Mouse (Mus musculus) spleen, adult 2 months (tissue): ENCODE measurements at regions not wholly inside any gene's neighbourhood (a gene's known extent, or its start where the extent isn't known, plus 50 kb on each side); places are given as distances from the start of the nearest gene placed in this dataset.

Experiments
- DNase-seq, 2 experiments: peaks; one replicate each; pipeline versions ENCODE4 v3.0.0 to v3.0.0-alpha.2; 2012 to 2021; ENCODE audit warnings: low spot score in 2 of 2, low read depth in 1 of 2
- H3K27ac ChIP-seq: fragments of 200-500 bp; 2 replicates; pipeline ENCODE4 v1.5.1; 2012; ENCODE audit warnings: low read length, inconsistent platforms; ENCODE audit not compliant: insufficient read depth
- H3K27me3 ChIP-seq: fragments of 200-500 bp; 2 replicates; pipeline ENCODE4 v1.6.1; 2012; ENCODE audit warnings: mild to moderate bottlenecking, moderate library complexity, low read length, inconsistent platforms; ENCODE audit not compliant: control insufficient read depth, insufficient read depth
- H3K36me3 ChIP-seq: fragments of 200-500 bp; 2 replicates; pipeline ENCODE4 v1.6.1; 2012; ENCODE audit warnings: mild to moderate bottlenecking, low read length, inconsistent platforms; ENCODE audit not compliant: control insufficient read depth, insufficient read depth
- H3K4me1 ChIP-seq: fragments of 200-500 bp; 2 replicates; pipeline ENCODE4 v1.6.1; 2011; ENCODE audit warnings: inconsistent platforms; ENCODE audit not compliant: control insufficient read depth, insufficient read depth, insufficient read length
- H3K4me3 ChIP-seq: fragments of 200-500 bp; 2 replicates; pipeline ENCODE4 v1.5.1; 2011; ENCODE audit warnings: mild to moderate bottlenecking, inconsistent platforms; ENCODE audit not compliant: insufficient read depth, insufficient read length; ENCODE audit errors: extremely low read depth
- CTCF ChIP-seq: fragments of 200-500 bp; IDR thresholded peaks from 2 replicates; pipeline ENCODE4 v1.5.1; 2011; ENCODE audit warnings: mild to moderate bottlenecking, inconsistent platforms; ENCODE audit not compliant: insufficient read depth, insufficient read length, insufficient replicate concordance; ENCODE audit errors: extremely low read depth
- POLR2A ChIP-seq: fragments of 200-500 bp; IDR thresholded peaks from 2 replicates; pipeline ENCODE4 v1.6.1; 2011; ENCODE audit warnings: low read depth, low read length, inconsistent platforms
- WGBS: fragments of 180-500 bp; shearing (Covaris S2); methylation state at CpG from one replicate; pipeline ENCODE4 v1.1.7; 2018; 5-methylcytosine and 5-hydroxymethylcytosine counted together

DNA sequence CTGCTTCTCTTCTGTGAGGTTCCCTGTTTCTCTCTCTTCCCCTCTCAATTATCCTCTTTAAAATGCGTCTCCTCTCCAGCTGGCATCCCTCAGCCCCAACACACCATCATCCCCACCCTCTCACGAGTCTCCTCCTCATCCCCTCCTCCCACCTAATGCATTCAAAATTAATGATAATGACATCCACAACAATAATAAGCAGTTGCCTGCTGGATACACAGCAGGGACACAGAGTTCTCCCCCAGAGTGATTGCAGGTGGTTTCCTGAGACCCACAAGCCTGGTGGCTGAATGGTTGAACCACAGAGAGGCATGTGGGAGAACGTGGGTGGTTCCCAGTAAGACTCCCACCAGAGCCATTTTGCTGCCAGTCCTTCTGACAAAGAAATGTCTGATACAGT lies 106.9 kb upstream of the Plcz1 start:
- DNase-seq, result no peak
- no peaks in the 10 kb centered on the region for H3K4me1 ChIP-seq
- WGBS, result 53% methylated on average over 3 of the region's 3 CpGs
- no peaks in the 10 kb centered on the region for H3K36me3 ChIP-seq
- no peak overlapping the region for H3K4me3 ChIP-seq
- TF ChIP-seq POLR2A (no peak), CTCF (no peak)
- no peaks in the 10 kb centered on the region for H3K27me3 ChIP-seq
- H3K27ac ChIP-seq, result no peak overlapping the region

DNA sequence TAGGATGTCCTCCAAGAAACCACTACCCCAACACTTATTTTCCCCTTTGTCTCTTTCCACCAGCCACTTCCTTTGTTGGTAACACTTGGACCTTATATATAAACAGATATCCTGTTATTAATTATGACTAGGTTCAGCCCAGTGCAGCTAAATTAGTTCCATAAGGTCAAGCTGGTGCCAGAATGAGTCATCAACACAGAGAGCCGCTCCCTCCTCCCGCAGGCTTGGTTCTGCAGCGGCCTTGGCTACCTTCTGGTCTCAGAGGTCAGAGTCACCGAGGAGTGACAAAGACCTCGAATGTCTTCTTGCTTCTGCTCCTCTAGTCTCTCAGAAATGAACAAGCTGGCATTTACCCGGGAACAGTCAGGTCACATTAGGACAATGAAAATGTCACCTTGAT lies 106.5 kb upstream of the Plcz1 start:
- Histone ChIP-seq H3K4me1 (no peaks in the 10 kb centered on the region), H3K4me3 (no peak overlapping the region), H3K27me3 (no peaks in the 10 kb centered on the region), H3K27ac (no peak overlapping the region), H3K36me3 (no peaks in the 10 kb centered on the region)
- TF ChIP-seq CTCF (no peak), POLR2A (no peak)
- no peak for DNase-seq
- WGBS, result 70% methylated on average over 6 of the region's 6 CpGs

DNA sequence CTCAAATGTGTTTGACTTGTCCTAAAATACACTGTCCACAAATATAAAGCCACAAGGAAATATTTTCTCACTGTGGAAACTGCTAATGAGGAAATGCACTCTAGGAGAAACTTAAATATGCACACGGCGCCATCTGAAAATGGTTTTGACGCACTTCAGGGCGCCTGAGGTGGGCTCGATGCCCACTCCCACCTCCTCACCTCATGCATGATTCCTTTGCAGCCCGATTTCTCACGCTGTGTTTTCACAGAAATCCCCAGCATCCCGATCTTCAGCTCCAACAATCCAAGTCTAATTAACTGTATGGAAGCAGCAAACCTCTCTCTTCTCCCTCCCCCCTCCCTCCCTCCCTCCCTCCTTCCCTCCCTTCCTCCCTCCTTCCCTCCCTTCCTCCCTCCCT lies 92.5 kb upstream of the Plcz1 start:
- no peaks in the 10 kb centered on the region for H3K27me3 ChIP-seq
- WGBS, result 84% methylated on average over 8 of the region's 8 CpGs
- no peaks in the 10 kb centered on the region for H3K4me1 ChIP-seq
- no peak overlapping the region for H3K27ac ChIP-seq
- no peak overlapping the region for H3K4me3 ChIP-seq
- TF ChIP-seq POLR2A (no peak), CTCF (no peak)
- no peak for DNase-seq
- H3K36me3 ChIP-seq, result no peaks in the 10 kb centered on the region

DNA sequence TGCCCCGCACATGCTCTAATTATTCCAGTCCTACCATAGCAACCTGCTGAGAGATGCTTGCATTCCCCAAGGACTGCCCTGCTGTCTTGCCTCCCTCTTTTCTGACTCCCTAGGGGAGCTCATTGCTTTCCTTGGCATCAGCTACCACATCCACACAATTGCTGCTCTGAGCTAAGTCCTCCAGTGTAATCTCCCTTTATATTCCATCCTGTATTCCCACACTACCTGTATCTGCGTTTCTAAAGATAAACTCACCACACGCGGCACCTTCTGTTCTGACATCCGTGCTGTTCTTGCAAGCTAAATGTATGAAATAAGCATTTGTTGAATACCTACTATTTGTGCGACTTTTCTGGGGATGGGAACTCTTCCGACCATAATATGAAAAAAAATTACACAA lies 85.4 kb upstream of the Plcz1 start:
- TF ChIP-seq CTCF (no peak), POLR2A (no peak)
- DNase-seq, result no peak
- H3K4me3 ChIP-seq, result no peak overlapping the region
- WGBS, result 89% methylated on average over 7 of the region's 7 CpGs
- no peaks in the 10 kb centered on the region for H3K36me3 ChIP-seq
- H3K27me3 ChIP-seq, result no peaks in the 10 kb centered on the region
- H3K27ac ChIP-seq, result no peak overlapping the region
- H3K4me1 ChIP-seq, result no peaks in the 10 kb centered on the region

DNA sequence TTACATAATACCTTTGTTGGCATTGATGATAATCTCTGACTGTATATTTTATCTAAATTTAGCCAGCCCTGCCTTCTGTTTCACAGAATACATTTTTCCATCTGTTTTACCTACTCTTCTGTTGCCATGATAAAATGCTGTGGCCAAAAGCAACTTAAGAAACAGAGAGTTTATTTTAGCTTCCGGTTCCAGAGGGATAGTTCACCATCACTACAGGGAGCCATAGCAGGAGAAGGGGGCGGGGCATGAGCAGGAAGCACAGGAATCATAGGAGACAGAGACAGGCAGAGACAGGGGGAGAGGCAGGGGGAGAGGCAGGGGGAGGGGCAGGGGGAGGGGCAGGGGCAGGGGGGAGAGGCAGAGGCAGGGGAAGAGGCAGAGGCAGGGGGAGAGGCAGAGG lies 72.8 kb upstream of the Plcz1 start:
- 72% methylated on average over 2 of the region's 2 CpGs for WGBS

DNA sequence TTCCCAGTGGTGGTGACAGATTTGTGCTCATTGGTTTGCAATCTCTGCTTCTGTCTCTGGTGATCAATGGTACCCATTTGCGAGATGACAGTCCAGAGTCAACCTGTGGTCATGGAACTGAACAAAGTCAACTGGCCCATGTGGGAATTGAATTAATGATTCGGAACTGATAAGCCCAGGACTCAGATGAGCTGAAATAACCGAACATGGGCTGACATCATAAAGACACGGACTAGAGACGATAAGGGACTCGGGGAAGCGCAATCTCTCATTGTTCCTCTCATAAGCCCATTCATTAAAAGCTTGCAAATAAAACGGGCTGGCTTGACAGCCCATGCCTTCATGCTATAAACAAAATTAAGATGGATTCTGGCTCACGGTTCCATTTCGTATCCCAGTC lies 70.8 kb upstream of the Plcz1 start:
- no peak for DNase-seq
- Histone ChIP-seq H3K27me3 (no peaks in the 10 kb centered on the region), H3K36me3 (no peaks in the 10 kb centered on the region), H3K4me3 (no peak overlapping the region), H3K4me1 (no peaks in the 10 kb centered on the region), H3K27ac (no peak overlapping the region)
- 90% methylated on average over 10 of the region's 10 CpGs for WGBS
- TF ChIP-seq CTCF (no peak), POLR2A (no peak)

More for the DNA sequence above, 72.8 kb upstream of the Plcz1 start:
- no peak for TF ChIP-seq CTCF
- TF ChIP-seq POLR2A, result no peak
- DNase-seq, result no peak
- Histone ChIP-seq H3K27ac (no peak overlapping the region), H3K27me3 (no peaks in the 10 kb centered on the region), H3K4me3 (no peak overlapping the region), H3K36me3 (no peaks in the 10 kb centered on the region), H3K4me1 (no peaks in the 10 kb centered on the region)

DNA sequence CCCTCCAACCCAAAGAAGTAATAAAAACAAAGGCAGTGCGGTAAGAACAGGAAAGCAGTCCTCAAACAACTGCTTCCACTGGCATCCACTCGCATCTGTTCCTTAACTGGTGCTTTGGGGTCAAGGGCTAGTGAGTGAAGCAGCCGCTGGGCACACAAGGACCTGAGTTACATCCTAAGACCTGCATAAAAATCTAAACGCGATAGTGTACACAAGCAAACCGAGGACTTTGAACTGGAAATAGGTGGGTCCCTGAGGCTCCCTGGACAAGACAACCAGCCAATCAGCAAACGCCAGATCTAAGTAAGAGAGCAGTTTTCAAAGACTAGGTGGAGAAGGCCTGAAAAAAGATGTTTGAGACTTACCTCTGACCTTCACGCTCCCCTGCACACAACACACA lies 66.8 kb upstream of the Plcz1 start:
- TF ChIP-seq CTCF (no peak), POLR2A (no peak)
- Histone ChIP-seq H3K4me1 (no peaks in the 10 kb centered on the region), H3K36me3 (no peaks in the 10 kb centered on the region), H3K27ac (no peak overlapping the region), H3K27me3 (no peaks in the 10 kb centered on the region), H3K4me3 (no peak overlapping the region)
- DNase-seq, result no peak
- WGBS, result 58% methylated on average over 8 of the region's 8 CpGs

DNA sequence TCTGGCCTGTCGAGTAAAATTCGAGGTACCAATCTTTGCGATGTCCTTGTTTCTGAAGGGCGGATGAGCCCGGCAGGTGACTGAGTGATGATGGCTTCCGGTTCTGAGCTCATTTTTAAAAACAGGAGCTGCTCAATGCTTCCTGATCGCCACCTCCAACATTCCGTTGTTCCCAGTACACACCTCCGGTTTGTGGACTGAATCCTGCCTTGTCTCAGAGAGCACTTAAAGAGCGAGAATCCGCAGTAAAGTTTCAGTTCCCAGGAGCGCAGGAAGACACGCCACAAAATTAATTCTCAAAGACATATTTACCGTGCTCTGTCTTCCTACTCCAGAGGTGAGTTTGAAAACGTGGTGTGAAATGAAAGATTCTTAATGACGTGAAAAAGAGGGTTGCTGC lies 66.4 kb upstream of the Plcz1 start:
- H3K4me1 ChIP-seq, result no peaks in the 10 kb centered on the region
- no peak overlapping the region for H3K4me3 ChIP-seq
- no peaks in the 10 kb centered on the region for H3K27me3 ChIP-seq
- no peak overlapping the region for H3K27ac ChIP-seq
- WGBS, result 76% methylated on average over 16 of the region's 16 CpGs
- no peak for DNase-seq
- TF ChIP-seq CTCF (no peak), POLR2A (no peak)
- H3K36me3 ChIP-seq, result no peaks in the 10 kb centered on the region
